Mouse (Mus musculus): ENCODE measurements around the gene Ptgdr2. TPM values are rescaled to one million over a fixed set of nuclear protein-coding genes. Genes with fewer than 3 reads are reported as not detected.

Ptgdr2 gene
- polyA plus RNA-seq, 1 experiment from 2014 or later = 0.27 TPM

- Histone ChIP-seq H3K4me1 (ENCODE audit: control insufficient read depth, insufficient read depth, low read length) (peaks cover 19% of the 10 kb centered on the region), H3K4me2 (peak overlapping the region; percentile 34), H3K4me3 (ENCODE audit: low read depth, low read length) (no peak overlapping the region), H3K27ac (ENCODE audit: low read depth, low read length) (peak overlapping the region; percentile 52), H3K27me3 (ENCODE audit: control insufficient read depth, insufficient read depth, low read length) (no peaks in the 10 kb centered on the region), H3K9me3 (replicated peaks; ENCODE audit: control insufficient read depth, low read length) (no peaks in the 10 kb centered on the region), H3K36me3 (ENCODE audit: control insufficient read depth, insufficient read depth, low read length) (no peaks in the 10 kb centered on the region), H3K9ac (ENCODE audit: low read depth, low read length) (no peak overlapping the region)
- WGBS (ENCODE audit: insufficient replicate concordance) = 48% methylated on average over 11 of the region's 11 CpGs
- no peak for ATAC-seq (replicated peaks; ENCODE audit: insufficient number of reproducible peaks, low FRiP score, low TSS enrichment)
Measured at GRCm38 (mm10) chr19:10952021-10952939, 15.3 kb downstream of the Ptgdr2 start.

DNA sequence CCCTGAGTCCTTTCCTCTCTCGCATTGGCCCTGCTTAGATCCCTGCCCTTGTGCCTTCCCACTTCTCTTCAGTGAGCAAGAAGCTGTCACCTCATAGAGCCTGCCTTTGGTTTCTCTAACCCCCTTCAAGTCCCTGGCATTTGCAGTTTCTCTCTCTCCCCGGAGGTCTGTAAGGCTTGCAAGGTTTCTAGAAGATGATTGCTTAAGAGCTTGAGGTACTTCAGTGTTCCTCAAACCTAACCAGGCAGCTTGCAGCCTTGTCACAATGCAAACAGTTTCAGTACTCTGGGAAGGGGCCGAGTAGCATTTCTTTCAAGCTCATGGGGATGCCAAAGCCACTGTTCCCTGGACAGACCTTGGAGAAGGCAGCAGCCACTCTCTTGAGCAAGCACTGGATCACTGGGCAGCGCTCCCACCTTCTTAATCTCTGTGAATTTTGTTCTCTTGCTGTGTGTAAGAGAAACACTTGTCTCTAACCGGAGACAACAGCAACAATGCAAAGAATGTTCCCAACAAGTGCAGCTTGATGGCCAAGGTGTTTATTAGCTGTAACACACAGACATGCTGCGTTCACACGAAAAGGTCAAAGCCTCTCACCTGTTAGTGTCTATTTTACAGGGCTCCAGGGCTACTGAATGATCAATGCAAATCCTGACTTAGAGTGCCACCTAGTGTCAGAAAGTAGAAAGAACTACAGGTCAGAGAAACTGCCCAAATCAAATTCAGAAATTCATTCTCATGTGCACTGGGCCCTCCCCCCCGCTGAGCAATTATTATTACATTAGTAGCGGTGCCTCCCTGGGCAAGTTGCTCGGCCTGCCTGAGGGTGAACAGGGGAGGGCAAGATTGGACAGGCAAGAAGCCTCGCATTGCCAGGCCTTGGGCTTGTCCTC lies 22.4 kb downstream of the Ptgdr2 start:
- no peaks in the 10 kb centered on the region for H3K27me3 ChIP-seq (ENCODE audit: control insufficient read depth, insufficient read depth, low read length)
- H3K9ac ChIP-seq (ENCODE audit: low read depth, low read length) = no peak overlapping the region
- H3K9me3 ChIP-seq (replicated peaks; ENCODE audit: control insufficient read depth, low read length) = no peaks in the 10 kb centered on the region
- no peak overlapping the region for H3K4me2 ChIP-seq
- H3K4me1 ChIP-seq (ENCODE audit: control insufficient read depth, insufficient read depth, low read length) = no peaks in the 10 kb centered on the region
- no peak overlapping the region for H3K27ac ChIP-seq (ENCODE audit: low read depth, low read length)
- no peaks in the 10 kb centered on the region for H3K36me3 ChIP-seq (ENCODE audit: control insufficient read depth, insufficient read depth, low read length)
- ATAC-seq (replicated peaks; ENCODE audit: insufficient number of reproducible peaks, low FRiP score, low TSS enrichment) = no peak
- WGBS (ENCODE audit: insufficient replicate concordance) = 32% methylated on average over 11 of the region's 11 CpGs
- H3K4me3 ChIP-seq (ENCODE audit: low read depth, low read length) = no peak overlapping the region

- Histone ChIP-seq H3K27ac (ENCODE audit: low read depth, low read length) (no peak overlapping the region), H3K4me2 (no peak overlapping the region), H3K4me1 (ENCODE audit: control insufficient read depth, insufficient read depth, low read length) (no peaks in the 10 kb centered on the region), H3K4me3 (ENCODE audit: low read depth, low read length) (no peak overlapping the region), H3K27me3 (ENCODE audit: control insufficient read depth, insufficient read depth, low read length) (no peaks in the 10 kb centered on the region), H3K9me3 (replicated peaks; ENCODE audit: control insufficient read depth, low read length) (no peaks in the 10 kb centered on the region), H3K9ac (ENCODE audit: low read depth, low read length) (peak overlapping the region; percentile 22; the same call in 1 of the 2 replicates), H3K36me3 (ENCODE audit: control insufficient read depth, insufficient read depth, low read length) (no peaks in the 10 kb centered on the region)
- ATAC-seq (replicated peaks; ENCODE audit: insufficient number of reproducible peaks, low FRiP score, low TSS enrichment) = no peak
- 43% methylated on average over 12 of the region's 12 CpGs for WGBS (ENCODE audit: insufficient replicate concordance)
Measured at GRCm38 (mm10) chr19:10959978-10960346, 23.0 kb downstream of the Ptgdr2 start.

DNA sequence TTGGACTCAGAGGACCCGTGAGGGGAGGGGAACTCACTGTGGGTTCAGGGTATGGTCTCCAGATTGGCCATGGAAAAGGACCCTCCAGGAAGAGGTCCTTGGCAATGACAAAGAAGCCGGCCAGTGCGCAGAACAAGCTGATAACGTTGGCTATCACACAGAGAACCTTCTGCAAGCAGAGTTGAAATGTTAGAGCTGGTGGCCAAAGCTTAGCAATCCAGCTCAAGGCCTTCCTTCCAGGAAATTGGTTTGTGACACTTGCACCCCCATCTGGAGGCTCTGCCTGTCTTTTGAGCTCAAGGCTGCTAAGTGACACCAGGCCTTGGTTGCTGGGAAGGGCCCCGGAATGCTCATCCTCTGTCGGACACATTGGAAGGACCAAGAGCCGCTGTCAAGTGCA lies 28.8 kb downstream of the Ptgdr2 start:
- Histone ChIP-seq H3K4me3 (ENCODE audit: low read depth, low read length) (no peak overlapping the region), H3K27me3 (ENCODE audit: control insufficient read depth, insufficient read depth, low read length) (no peaks in the 10 kb centered on the region), H3K4me2 (no peak overlapping the region), H3K4me1 (ENCODE audit: control insufficient read depth, insufficient read depth, low read length) (no peaks in the 10 kb centered on the region), H3K9ac (ENCODE audit: low read depth, low read length) (no peak overlapping the region), H3K9me3 (replicated peaks; ENCODE audit: control insufficient read depth, low read length) (no peaks in the 10 kb centered on the region), H3K36me3 (ENCODE audit: control insufficient read depth, insufficient read depth, low read length) (no peaks in the 10 kb centered on the region), H3K27ac (ENCODE audit: low read depth, low read length) (no peak overlapping the region)
- WGBS (ENCODE audit: insufficient replicate concordance) = 83% methylated on average over 7 of the region's 7 CpGs
- ATAC-seq (replicated peaks; ENCODE audit: insufficient number of reproducible peaks, low FRiP score, low TSS enrichment) = no peak

- 80% methylated on average over 7 of the region's 7 CpGs for WGBS (ENCODE audit: insufficient replicate concordance)
- Histone ChIP-seq H3K36me3 (ENCODE audit: control insufficient read depth, insufficient read depth, low read length) (no peaks in the 10 kb centered on the region), H3K4me2 (no peak overlapping the region), H3K4me1 (ENCODE audit: control insufficient read depth, insufficient read depth, low read length) (no peaks in the 10 kb centered on the region), H3K9ac (ENCODE audit: low read depth, low read length) (no peak overlapping the region), H3K9me3 (replicated peaks; ENCODE audit: control insufficient read depth, low read length) (peaks cover 5% of the 10 kb centered on the region; the same call in 1 of the 2 replicates), H3K4me3 (ENCODE audit: low read depth, low read length) (no peak overlapping the region), H3K27me3 (ENCODE audit: control insufficient read depth, insufficient read depth, low read length) (no peaks in the 10 kb centered on the region), H3K27ac (ENCODE audit: low read depth, low read length) (no peak overlapping the region)
- ATAC-seq (replicated peaks; ENCODE audit: insufficient number of reproducible peaks, low FRiP score, low TSS enrichment) = no peak
Measured at GRCm38 (mm10) chr19:10968578-10968977, 31.6 kb downstream of the Ptgdr2 start.

GRCm38 (mm10) chr19:10970457-10970856 lies 33.5 kb downstream of the Ptgdr2 start:
- ATAC-seq (replicated peaks; ENCODE audit: insufficient number of reproducible peaks, low FRiP score, low TSS enrichment) = no peak
- no peak overlapping the region for H3K27ac ChIP-seq (ENCODE audit: low read depth, low read length)

GRCm38 (mm10) chr19:10972660-10973059 lies 35.7 kb downstream of the Ptgdr2 start:
- no peak overlapping the region for H3K9ac ChIP-seq (ENCODE audit: low read depth, low read length)
- no peak overlapping the region for H3K4me2 ChIP-seq
- H3K36me3 ChIP-seq (ENCODE audit: control insufficient read depth, insufficient read depth, low read length) = no peaks in the 10 kb centered on the region
- WGBS (ENCODE audit: insufficient replicate concordance) = 70% methylated on average over 3 of the region's 3 CpGs
- no peak for ATAC-seq (replicated peaks; ENCODE audit: insufficient number of reproducible peaks, low FRiP score, low TSS enrichment)
- H3K27ac ChIP-seq (ENCODE audit: low read depth, low read length) = no peak overlapping the region
- peaks cover 6% of the 10 kb centered on the region; the same call in 1 of the 2 replicates for H3K4me1 ChIP-seq (ENCODE audit: control insufficient read depth, insufficient read depth, low read length)
- no peaks in the 10 kb centered on the region for H3K27me3 ChIP-seq (ENCODE audit: control insufficient read depth, insufficient read depth, low read length)
- no peak overlapping the region for H3K4me3 ChIP-seq (ENCODE audit: low read depth, low read length)
- peaks cover 5% of the 10 kb centered on the region; the same call in 1 of the 2 replicates for H3K9me3 ChIP-seq (replicated peaks; ENCODE audit: control insufficient read depth, low read length)

More at GRCm38 (mm10) chr19:10970457-10970856, 33.5 kb downstream of the Ptgdr2 start:
- 54% methylated on average over 3 of the region's 3 CpGs for whole genome bisulfite sequencing (ENCODE audit: insufficient replicate concordance)
- Histone ChIP-seq H3K4me3 (ENCODE audit: low read depth, low read length) (no peak overlapping the region), H3K9ac (ENCODE audit: low read depth, low read length) (no peak overlapping the region), H3K4me1 (ENCODE audit: control insufficient read depth, insufficient read depth, low read length) (peaks cover 6% of the 10 kb centered on the region; the same call in 1 of the 2 replicates), H3K9me3 (replicated peaks; ENCODE audit: control insufficient read depth, low read length) (peaks cover 5% of the 10 kb centered on the region; the same call in 1 of the 2 replicates), H3K27me3 (ENCODE audit: control insufficient read depth, insufficient read depth, low read length) (no peaks in the 10 kb centered on the region), H3K4me2 (no peak overlapping the region), H3K36me3 (ENCODE audit: control insufficient read depth, insufficient read depth, low read length) (no peaks in the 10 kb centered on the region)

DNA sequence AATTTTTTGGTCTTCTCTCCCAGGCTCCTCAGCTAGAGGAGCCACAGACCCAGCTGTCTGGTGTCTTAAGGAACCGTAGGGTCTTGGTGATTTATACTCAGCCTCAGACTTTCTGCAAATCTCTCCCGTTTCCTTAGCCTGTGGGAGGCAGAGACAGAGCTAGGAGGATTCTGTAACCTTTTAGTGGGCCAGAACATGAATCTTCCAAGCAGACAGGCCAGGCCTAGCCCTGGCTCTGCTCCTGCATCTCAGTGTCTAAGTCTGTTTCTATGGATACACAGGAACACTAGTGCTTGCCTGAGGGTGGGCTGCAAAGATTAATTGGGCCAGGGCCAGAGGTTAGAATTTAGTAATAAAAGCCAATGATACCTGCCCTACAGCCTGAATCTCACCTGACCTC lies 36.2 kb downstream of the Ptgdr2 start:
- ATAC-seq (replicated peaks; ENCODE audit: insufficient number of reproducible peaks, low FRiP score, low TSS enrichment) = no peak
- WGBS (ENCODE audit: insufficient replicate concordance) = 67% methylated on average over 2 of the region's 2 CpGs
- H3K27me3 ChIP-seq (ENCODE audit: control insufficient read depth, insufficient read depth, low read length) = no peaks in the 10 kb centered on the region
- H3K4me3 ChIP-seq (ENCODE audit: low read depth, low read length) = no peak overlapping the region
- peaks cover 6% of the 10 kb centered on the region; the same call in 1 of the 2 replicates for H3K4me1 ChIP-seq (ENCODE audit: control insufficient read depth, insufficient read depth, low read length)
- H3K27ac ChIP-seq (ENCODE audit: low read depth, low read length) = no peak overlapping the region
- H3K9ac ChIP-seq (ENCODE audit: low read depth, low read length) = no peak overlapping the region
- H3K36me3 ChIP-seq (ENCODE audit: control insufficient read depth, insufficient read depth, low read length) = no peaks in the 10 kb centered on the region
- H3K4me2 ChIP-seq = no peak overlapping the region
- H3K9me3 ChIP-seq (replicated peaks; ENCODE audit: control insufficient read depth, low read length) = peaks cover 5% of the 10 kb centered on the region; the same call in 1 of the 2 replicates
